Mouse (Mus musculus): ENCODE measurements around the gene Retnla. TPM values are rescaled to one million over a fixed set of nuclear protein-coding genes. Genes with fewer than 3 reads are reported as not detected.

The Retnla gene
- total RNA-seq, 2 experiments from 2014 or later = 0.73 TPM; not detected in 1

Other genes with a start within 250 kb of the Retnla start
- gene Trat1, start 70.5 kb upstream of the Retnla start, total RNA-seq (2021) = not detected
- not detected for gene Retnlb, start 25.7 kb upstream of the Retnla start, total RNA-seq (2021)
- 10 to 100 TPM in 1 of 2 experiments, 1 to 10 TPM in 1; 3.9 to 10.1 TPM for gene Retnlg, start 30.1 kb downstream of the Retnla start, total RNA-seq (2021)
- 10 to 100 TPM; 22.2 to 25.1 TPM for gene Dzip3, start 151.6 kb downstream of the Retnla start, total RNA-seq (2021)
- 10 to 100 TPM; 11.9 to 15.1 TPM for gene Cip2a, start 151.6 kb downstream of the Retnla start, total RNA-seq (2021)
- gene Myh15, start 214.9 kb downstream of the Retnla start, total RNA-seq (2021) = not detected